Mouse (Mus musculus) CH12.LX (cell line): ENCODE results near the gene Kif5c.
A peak's percentile ranks its signal among the peaks of the same experiment; 100 is the strongest.

Source experiments
- CTCF ChIP-seq, 2 experiments: IDR thresholded peaks in 1 of 2; conservative IDR thresholded peaks in 1 of 2; 2 replicates each; pipeline ENCODE4 v1.5.1; 2011 to 2012; ENCODE audit warnings: low read depth in 2 of 2, low read length in 2 of 2, improper control_type of control experiment in 1 of 2, inconsistent platforms in 1 of 2, mild to moderate bottlenecking in 1 of 2, moderate library complexity in 1 of 2
- JUN ChIP-seq: IDR thresholded peaks from 2 replicates; pipeline ENCODE4 v1.6.1; 2011; ENCODE audit warnings: low read depth, mild to moderate bottlenecking, low read length, improper control_type of control experiment, moderate library complexity; ENCODE audit not compliant: insufficient read depth
- KAT2A ChIP-seq: IDR thresholded peaks from 2 replicates; pipeline ENCODE4 v1.6.1; 2012; ENCODE audit warnings: low read length, improper control_type of control experiment, inconsistent platforms; ENCODE audit not compliant: insufficient replicate concordance
- MAX ChIP-seq: IDR thresholded peaks from 2 replicates; pipeline ENCODE4 v1.6.1; 2011; ENCODE audit warnings: low read length, improper control_type of control experiment
- POLR2A ChIP-seq: IDR thresholded peaks from 2 replicates; pipeline ENCODE4 v1.6.1; 2011; ENCODE audit warnings: low read depth, mild to moderate bottlenecking, improper control_type of control experiment, low read length
- POLR2AphosphoS2 ChIP-seq: IDR thresholded peaks from 2 replicates; pipeline ENCODE4 v1.6.1; 2011; ENCODE audit warnings: low read depth, low read length, improper control_type of control experiment
- TBP ChIP-seq: conservative IDR thresholded peaks from 2 replicates; pipeline ENCODE4 v1.6.1; 2011; ENCODE audit warnings: low read depth, low read length, improper control_type of control experiment

- peak; percentile 69; the same call in 1 of the 2 replicates for TF ChIP-seq TBP
- no peak for TF ChIP-seq CTCF (conservative IDR thresholded peaks at IDR 0.05 in 1 of 2, IDR thresholded peaks at IDR 0.05 in 1 of 2; ENCODE audit: low read depth in 2 of 2, low read length in 2 of 2)
- TF ChIP-seq POLR2A, result peak; percentile 63
- TF ChIP-seq KAT2A, result no peak
- TF ChIP-seq JUN, result no peak
- TF ChIP-seq POLR2AphosphoS2, result no peak
- 0 out of 2 replicates have a peak, but pooled peaks have one; percentile 12 for TF ChIP-seq MAX
Measured at GRCm38 (mm10) chr2:49730183-49730582, 111.1 kb downstream of the Kif5c start.
